Mouse (Mus musculus): ENCODE measurements around the gene Ddost. TPM values are rescaled to one million over a fixed set of nuclear protein-coding genes. Genes with fewer than 3 reads are reported as not detected.

The Ddost gene
- polyA plus RNA-seq, 1 experiment from 2014 or later, result 164 TPM

- ChIA-PET CTCF (interaction anchor here (0.9 to 1.7 kb wide), 3 partner anchors 8 to 114 kb away, joined by 3 to 8 read pairs (median 4); no protein-coding TSS in a partner anchor), POLR2A (no interaction called here)
- ATAC-seq, result no peak
- DNase-seq (ENCODE audit: low read depth, low spot score), result no peak
- H3K27me3 ChIP-seq, result no peaks in the 10 kb centered on the region
- in situ Hi-C loops (cut with MboI; ENCODE audit: low pct_unique_long_range_greater_than_20kb), result loop anchor here (10.0 kb wide), 1 partner anchor 466 kb away; no protein-coding TSS in a partner anchor
- TF ChIP-seq CTCF (IDR thresholded peaks at IDR 0.05), result no peak
These were observed 5.9 kb downstream of the Ddost start for GRCm38 (mm10) chr4:138310311-138310910.

DNA sequence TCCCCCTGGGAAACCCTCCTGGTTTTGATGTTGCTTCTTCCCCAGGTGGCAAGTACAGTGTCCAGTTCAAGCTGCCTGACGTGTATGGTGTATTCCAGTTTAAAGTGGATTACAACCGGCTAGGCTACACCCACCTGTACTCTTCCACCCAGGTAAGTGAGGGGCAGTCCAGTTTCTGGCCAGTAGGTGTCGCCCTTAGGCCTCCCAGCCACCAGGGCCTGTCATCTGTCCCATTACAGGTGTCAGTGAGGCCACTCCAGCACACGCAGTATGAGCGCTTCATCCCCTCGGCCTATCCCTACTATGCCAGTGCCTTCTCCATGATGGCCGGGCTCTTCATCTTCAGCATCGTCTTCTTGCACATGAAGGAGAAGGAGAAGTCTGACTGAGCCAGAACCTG lies 7.1 kb downstream of the Ddost start:
- TF ChIP-seq CTCF (IDR thresholded peaks at IDR 0.05), result no peak
- DNase-seq (ENCODE audit: low read depth, low spot score), result no peak

DNA sequence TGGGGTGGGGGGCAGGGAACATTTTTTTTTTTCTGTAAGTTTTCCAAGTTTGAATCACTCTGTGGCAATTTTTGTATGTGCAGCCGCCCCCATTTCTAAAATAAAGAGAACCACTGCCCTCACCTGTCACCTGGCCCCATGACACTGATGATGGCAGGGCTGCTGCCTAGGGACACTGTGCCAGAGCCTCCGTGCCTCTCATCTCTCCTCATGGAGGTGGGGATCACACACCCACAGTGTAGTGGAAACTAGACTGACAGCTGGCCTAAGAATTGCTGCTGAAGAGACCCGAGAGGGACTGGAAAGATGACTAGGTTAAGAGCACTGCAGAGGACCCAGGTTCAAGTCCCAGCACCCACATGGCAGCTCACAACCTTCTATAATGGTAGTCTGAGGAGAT lies 7.6 kb downstream of the Ddost start:
- DNase-seq (ENCODE audit: low read depth, low spot score) (no peak), ATAC-seq (no peak)
- no peak for TF ChIP-seq CTCF (IDR thresholded peaks at IDR 0.05)
- CTCF ChIA-PET, result no interaction called here
- H3K27me3 ChIP-seq, result no peaks in the 10 kb centered on the region
- in situ Hi-C loops (cut with MboI; ENCODE audit: low pct_unique_long_range_greater_than_20kb), result loop anchor here (10.0 kb wide), 1 partner anchor 467 kb away; no protein-coding TSS in a partner anchor
- POLR2A ChIA-PET, result no interaction called here

More for the DNA sequence above, 7.1 kb downstream of the Ddost start:
- ATAC-seq, result no peak
- no peaks in the 10 kb centered on the region for H3K27me3 ChIP-seq
- ChIA-PET POLR2A (no interaction called here), CTCF (interaction anchor here (0.8 to 1.7 kb wide), 4 partner anchors 8 to 113 kb away, joined by 3 to 8 read pairs (median 4); no protein-coding TSS in a partner anchor)
- in situ Hi-C loops (cut with MboI; ENCODE audit: low pct_unique_long_range_greater_than_20kb), result loop anchor here (10.0 kb wide), 1 partner anchor 467 kb away; no protein-coding TSS in a partner anchor

DNA sequence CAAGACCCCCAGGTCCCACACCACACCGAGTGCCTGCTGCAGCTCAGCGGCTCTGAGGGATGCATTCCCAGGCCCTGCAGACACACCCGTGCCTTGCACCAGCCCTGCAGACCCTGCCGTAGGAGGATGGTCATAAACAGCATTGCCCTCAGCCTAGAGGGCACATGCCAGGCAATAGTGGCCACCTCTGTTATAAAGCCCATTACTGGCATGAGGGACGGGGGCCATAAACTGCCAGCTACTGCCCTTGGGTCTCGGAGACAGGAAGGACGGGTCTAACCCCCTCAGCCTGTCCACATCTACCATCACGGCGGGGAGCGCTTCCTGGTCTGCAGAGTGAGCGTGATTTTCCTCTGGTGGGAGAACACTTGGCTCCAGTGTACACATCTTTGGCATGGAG lies 8.5 kb downstream of the Ddost start:
- DNase-seq (ENCODE audit: low read depth, low spot score), result no peak
- POLR2A ChIA-PET, result no interaction called here
- CTCF ChIA-PET, result no interaction called here
- no peaks in the 10 kb centered on the region for H3K27me3 ChIP-seq
- no peak for ATAC-seq
- TF ChIP-seq CTCF (IDR thresholded peaks at IDR 0.05), result no peak
- in situ Hi-C loops (cut with MboI; ENCODE audit: low pct_unique_long_range_greater_than_20kb), result loop anchor here (10.0 kb wide), 1 partner anchor 468 kb away; no protein-coding TSS in a partner anchor

DNA sequence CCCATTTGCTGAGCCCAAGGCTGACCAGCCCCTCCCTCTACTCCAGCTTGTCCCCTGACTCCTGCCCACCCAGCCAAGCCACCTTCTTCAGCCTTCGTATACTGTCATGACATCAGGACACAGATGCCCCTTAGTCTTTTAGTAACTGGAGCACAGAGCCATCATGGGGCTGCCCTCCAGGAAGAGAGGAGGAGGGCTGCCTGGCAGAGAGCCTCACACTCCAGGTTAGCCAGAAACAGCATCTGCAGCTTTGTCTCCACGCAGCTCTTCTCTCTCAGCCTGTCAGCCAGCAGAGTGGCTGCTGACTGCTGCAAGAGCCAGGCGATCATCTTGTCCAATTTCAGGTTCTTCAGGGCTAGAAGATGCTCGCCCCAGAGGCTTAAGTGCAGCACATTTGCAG lies 9.3 kb downstream of the Ddost start:
- ChIA-PET POLR2A (no interaction called here), CTCF (no interaction called here)
- no peak for TF ChIP-seq CTCF (IDR thresholded peaks at IDR 0.05)
- in situ Hi-C loops (cut with MboI; ENCODE audit: low pct_unique_long_range_greater_than_20kb), result loop anchor here (10.0 kb wide), 1 partner anchor 469 kb away; no protein-coding TSS in a partner anchor
- no peak for ATAC-seq
- DNase-seq (ENCODE audit: low read depth, low spot score), result no peak
- H3K27me3 ChIP-seq, result no peaks in the 10 kb centered on the region

- ChIA-PET CTCF (interaction anchor here (0.8 to 2.5 kb wide), 5 partner anchors 8 to 111 kb away, joined by 3 to 23 read pairs (median 5); partner anchors contain the start of gene Ddost), POLR2A (interaction anchor here (1.2 kb wide), 1 partner anchor 11 kb away, joined by 3 read pairs; the partner anchor contains the start of gene Ddost)
- TF ChIP-seq CTCF (IDR thresholded peaks at IDR 0.05), result no peak
- no peak for ATAC-seq
- in situ Hi-C loops (cut with MboI; ENCODE audit: low pct_unique_long_range_greater_than_20kb), result loop anchor here (5.0 to 10.0 kb wide), 3 partner anchors 62 to 471 kb away; no protein-coding TSS in a partner anchor
- DNase-seq (ENCODE audit: low read depth, low spot score), result no peak
- no peaks in the 10 kb centered on the region for H3K27me3 ChIP-seq
These were observed 11.3 kb downstream of the Ddost start for GRCm38 (mm10) chr4:138315781-138316180.

DNA sequence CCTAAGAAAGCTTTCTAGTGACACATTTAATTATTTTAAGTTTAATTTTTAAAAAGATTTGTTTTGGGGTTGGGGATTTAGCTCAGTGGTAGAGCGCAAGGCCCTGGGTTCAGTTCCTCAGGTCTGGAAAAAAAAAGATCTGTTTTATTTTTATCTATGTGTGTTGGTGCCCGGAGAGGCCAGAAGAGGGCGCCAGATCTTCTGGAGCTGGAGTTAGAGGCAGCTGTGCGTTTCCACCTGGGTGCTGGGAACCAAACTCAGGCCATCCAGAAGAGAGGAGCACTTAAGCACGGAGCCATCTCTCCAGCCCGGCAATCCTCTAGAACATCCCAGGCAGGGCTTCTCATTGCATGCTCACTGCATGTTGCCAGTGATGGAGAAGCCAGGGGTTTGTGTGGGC lies 11.8 kb downstream of the Ddost start:
- in situ Hi-C loops (cut with MboI; ENCODE audit: low pct_unique_long_range_greater_than_20kb), result loop anchor here (5.0 to 10.0 kb wide), 3 partner anchors 61 to 472 kb away; no protein-coding TSS in a partner anchor
- CTCF ChIA-PET, result interaction anchor here (0.9 to 2.5 kb wide), 4 partner anchors 11 to 110 kb away, joined by 3 to 23 read pairs (median 6); partner anchors contain the start of gene Ddost
- no peak for ATAC-seq
- POLR2A ChIA-PET, result no interaction called here
- no peaks in the 10 kb centered on the region for H3K27me3 ChIP-seq
- no peak for TF ChIP-seq CTCF (IDR thresholded peaks at IDR 0.05)
- DNase-seq (ENCODE audit: low read depth, low spot score), result no peak

- no peak for TF ChIP-seq CTCF (IDR thresholded peaks at IDR 0.05)
- POLR2A ChIA-PET, result no interaction called here
- CTCF ChIA-PET, result interaction anchor here (0.7 to 2.9 kb wide), 16 partner anchors 8 to 111 kb away, joined by 3 to 11 read pairs (median 3); partner anchors contain the start of genes Cda and Ddost
- ATAC-seq (peak; percentile 45), DNase-seq (ENCODE audit: low read depth, low spot score) (no peak)
- in situ Hi-C loops (cut with MboI; ENCODE audit: low pct_unique_long_range_greater_than_20kb), result loop anchor here (5.0 to 10.0 kb wide), 3 partner anchors 59 to 474 kb away; no protein-coding TSS in a partner anchor
- H3K27me3 ChIP-seq, result no peaks in the 10 kb centered on the region
These were observed 14.2 kb downstream of the Ddost start for GRCm38 (mm10) chr4:138318509-138319266.

DNA sequence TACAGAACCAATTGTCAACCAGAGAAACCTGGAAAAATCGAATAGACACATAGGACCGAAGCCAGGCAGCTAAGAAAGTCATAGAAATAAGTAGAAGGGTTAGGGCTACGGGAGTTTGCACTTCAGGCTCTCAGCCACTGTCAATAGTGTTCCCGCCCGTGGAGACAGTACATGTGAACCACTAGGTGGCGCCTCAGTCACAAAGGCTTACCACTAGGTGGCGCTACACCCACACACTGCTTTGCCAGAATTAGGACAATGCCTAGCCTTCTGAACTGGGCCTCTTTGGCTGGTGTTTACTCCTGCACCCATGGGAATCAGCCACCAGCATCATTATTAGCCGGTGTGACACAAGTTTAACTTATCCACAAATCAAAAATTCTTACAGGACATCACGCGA lies 15.0 kb downstream of the Ddost start:
- H3K27me3 ChIP-seq, result no peaks in the 10 kb centered on the region
- no peak for TF ChIP-seq CTCF (IDR thresholded peaks at IDR 0.05)
- ChIA-PET POLR2A (interaction anchor here (1.0 kb wide), 1 partner anchor 15 kb away, joined by 3 read pairs; the partner anchor contains the start of gene Ddost), CTCF (interaction anchor here (0.7 to 2.9 kb wide), 12 partner anchors 9 to 108 kb away, joined by 3 to 11 read pairs (median 4); partner anchors contain the start of gene Cda)
- DNase-seq (ENCODE audit: low read depth, low spot score) (no peak), ATAC-seq (no peak)
- in situ Hi-C loops (cut with MboI; ENCODE audit: low pct_unique_long_range_greater_than_20kb), result loop anchor here (5.0 to 10.0 kb wide), 3 partner anchors 58 to 475 kb away; no protein-coding TSS in a partner anchor

GRCm38 (mm10) chr4:138320711-138321110 lies 16.2 kb downstream of the Ddost start:
- H3K27me3 ChIP-seq, result no peaks in the 10 kb centered on the region
- DNase-seq (ENCODE audit: low read depth, low spot score) (no peak), ATAC-seq (no peak)
- in situ Hi-C loops (cut with MboI; ENCODE audit: low pct_unique_long_range_greater_than_20kb), result no loop called here
- ChIA-PET POLR2A (interaction anchor here (0.5 to 1.0 kb wide), 2 partner anchors 8 to 16 kb away, joined by 3 read pairs; partner anchors contain the start of gene Ddost), CTCF (no interaction called here)
- TF ChIP-seq CTCF (IDR thresholded peaks at IDR 0.05), result no peak
